Mouse (Mus musculus): ENCODE data around the gene Bfar.
"Not testable (repeated sequence)": the region's sequence is repeated elsewhere in the genome, so short reads cannot be mapped to it uniquely, and the experiment has no call there.

Bfar gene

GRCm38 (mm10) chr16:13671685-13672385, at the start of gene Bfar, which contains the start of gene 3110001I22Rik:
Gene Bfar, plus strand, starts transcription at chr16:13671858.
Gene 3110001I22Rik, plus strand, starts transcription at chr16:13671929.
- peak; percentile 88 for DNase-seq (ENCODE audit: extremely low spot score, low spot score)

GRCm38 (mm10) chr16:13628345-13628744, 43.3 kb upstream of the Bfar start:
- DNase-seq (ENCODE audit: extremely low spot score, low spot score), result no peak

GRCm38 (mm10) chr16:13638198-13638597, 33.5 kb upstream of the Bfar start:
- not testable (repeated sequence) for DNase-seq (ENCODE audit: extremely low spot score, low spot score)

- no peak for DNase-seq (ENCODE audit: extremely low spot score, low spot score)
These were observed 32.1 kb upstream of the Bfar start for GRCm38 (mm10) chr16:13639508-13639907.

GRCm38 (mm10) chr16:13640064-13640463, 31.6 kb upstream of the Bfar start:
- DNase-seq (ENCODE audit: extremely low spot score, low spot score), result no peak

GRCm38 (mm10) chr16:13644474-13644873, 27.2 kb upstream of the Bfar start:
- DNase-seq (ENCODE audit: extremely low spot score, low spot score), result no peak

- DNase-seq (ENCODE audit: extremely low spot score, low spot score), result no peak
These were observed 25.7 kb upstream of the Bfar start for GRCm38 (mm10) chr16:13645930-13646329.

- DNase-seq (ENCODE audit: extremely low spot score, low spot score), result no peak
These were observed 12.8 kb upstream of the Bfar start for GRCm38 (mm10) chr16:13658886-13659285.

- no peak for DNase-seq (ENCODE audit: extremely low spot score, low spot score)
These were observed 10.9 kb upstream of the Bfar start for GRCm38 (mm10) chr16:13660736-13661135.

- peak; percentile 90 for DNase-seq (ENCODE audit: extremely low spot score, low spot score)
These were observed 3.7 kb upstream of the Bfar start, which contains the start of gene Parn for GRCm38 (mm10) chr16:13667878-13668343. Gene Parn, minus strand, starts transcription at chr16:13668170.

- no peak for DNase-seq (ENCODE audit: extremely low spot score, low spot score)
These were observed 3.1 kb upstream of the Bfar start for GRCm38 (mm10) chr16:13668402-13669108.

- no peak for DNase-seq (ENCODE audit: extremely low spot score, low spot score)
These were observed 2.4 kb upstream of the Bfar start for GRCm38 (mm10) chr16:13669282-13669681.

GRCm38 (mm10) chr16:13670896-13671295, 762 bp upstream of the Bfar start:
- DNase-seq (ENCODE audit: extremely low spot score, low spot score), result not testable (repeated sequence)

- DNase-seq (ENCODE audit: extremely low spot score, low spot score), result no peak
These were observed 784 bp downstream of the Bfar start for GRCm38 (mm10) chr16:13672386-13672898.

GRCm38 (mm10) chr16:13673114-13673513, 1.5 kb downstream of the Bfar start:
- no peak for DNase-seq (ENCODE audit: extremely low spot score, low spot score)

GRCm38 (mm10) chr16:13674511-13674910, 2.9 kb downstream of the Bfar start:
- no peak for DNase-seq (ENCODE audit: extremely low spot score, low spot score)

- DNase-seq (ENCODE audit: extremely low spot score, low spot score), result no peak
These were observed 7.1 kb downstream of the Bfar start for GRCm38 (mm10) chr16:13678601-13679319.

- no peak for DNase-seq (ENCODE audit: extremely low spot score, low spot score)
These were observed 27.3 kb downstream of the Bfar start for GRCm38 (mm10) chr16:13698998-13699397.

GRCm38 (mm10) chr16:13702184-13702583, 30.5 kb downstream of the Bfar start:
- no peak for DNase-seq (ENCODE audit: extremely low spot score, low spot score)

GRCm38 (mm10) chr16:13704676-13705075, 33.0 kb downstream of the Bfar start:
- DNase-seq (ENCODE audit: extremely low spot score, low spot score), result no peak

- no peak for DNase-seq (ENCODE audit: extremely low spot score, low spot score)
These were observed 43.3 kb downstream of the Bfar start for GRCm38 (mm10) chr16:13714910-13715309.

Measured in neural tube, embryonic 10.5 days (tissue).